Mouse (Mus musculus): ENCODE results near the gene Atg9a.

- TF ChIP-seq CTCF (IDR thresholded peaks at IDR 0.05; ENCODE audit: borderline replicate concordance, insufficient read depth, low read depth, low read length): no peak
- TF ChIP-seq POLR2A (IDR thresholded peaks at IDR 0.05; ENCODE audit: borderline replicate concordance, insufficient read depth, low read length): no peak
Observed at GRCm38 (mm10) chr1:75145589-75145988, 46.4 kb downstream of the Atg9a start.

Data from cerebellum, adult 2 months (tissue).